Mouse (Mus musculus) retina, postnatal 7 days (tissue): ENCODE measurements around the gene Camkk2.

Experiments
- DNase-seq: peaks from one replicate; pipeline ENCODE4 v3.0.0-alpha.2; 2012; ENCODE audit warnings: low read depth, low spot score

The Camkk2 gene

GRCm38 (mm10) chr5:122698701-122699060 lies 80.5 kb downstream of the Camkk2 start:
- DNase-seq: no peak

GRCm38 (mm10) chr5:122698041-122698700 lies 81.0 kb downstream of the Camkk2 start:
- no peak for DNase-seq

- DNase-seq: no peak
Observed at GRCm38 (mm10) chr5:122695516-122695915, 83.7 kb downstream of the Camkk2 start.

- DNase-seq: no peak
Observed at GRCm38 (mm10) chr5:122693431-122694207, 85.6 kb downstream of the Camkk2 start.

GRCm38 (mm10) chr5:122690486-122690885 lies 88.7 kb downstream of the Camkk2 start:
- no peak for DNase-seq

GRCm38 (mm10) chr5:122689153-122689552 lies 90.1 kb downstream of the Camkk2 start:
- DNase-seq: no peak

GRCm38 (mm10) chr5:122687391-122687790 lies 91.8 kb downstream of the Camkk2 start:
- DNase-seq: no peak

- DNase-seq: no peak
Observed at GRCm38 (mm10) chr5:122683926-122684325, 95.3 kb downstream of the Camkk2 start.

GRCm38 (mm10) chr5:122681276-122681675 lies 97.9 kb downstream of the Camkk2 start:
- DNase-seq: no peak
